Mouse (Mus musculus): Measurements from ENCODE around the gene Gm20838. TPM values are rescaled to one million over a fixed set of nuclear protein-coding genes. Genes with fewer than 3 reads are reported as not detected.
"Not testable (repeated sequence)": the region's sequence is repeated elsewhere in the genome, so short reads cannot be mapped to it uniquely, and the experiment has no call there.

Gm20838 gene
- not detected in 2 replicates for polyA plus RNA-seq (2015; fragmentation: Nextera tagmentation; extraction: Ambion mirVana)

DNA sequence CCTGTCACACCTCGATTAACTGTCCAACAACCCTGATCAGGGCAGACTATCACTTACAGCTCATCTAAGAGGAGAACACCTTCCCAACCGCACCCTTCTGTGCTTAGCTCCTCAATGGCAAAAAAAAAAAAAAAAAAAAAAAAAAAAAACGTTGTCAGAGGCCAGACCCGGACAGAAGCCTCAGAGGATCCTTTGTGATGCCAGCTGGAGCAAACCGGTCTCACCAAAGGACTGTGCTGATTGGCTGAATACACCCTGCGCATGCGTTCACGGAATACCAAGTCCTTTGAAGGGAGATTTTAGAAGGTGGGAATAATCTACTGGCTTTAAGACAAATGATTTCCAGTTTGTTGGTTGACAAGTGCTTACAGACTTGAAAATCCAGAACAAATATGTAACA, at the start of gene Gm20838:
Gene Gm20838, minus strand, starts transcription at position 101 of the 400 bp plus-strand sequence.
- H3K36me3 ChIP-seq (ENCODE audit: insufficient read depth, low read length); H3K4me2 ChIP-seq (replicated peaks; ENCODE audit: low read depth, low read length); H3K9ac ChIP-seq (replicated peaks; ENCODE audit: low read length); H3K4me1 ChIP-seq (ENCODE audit: insufficient read depth, low read length); H3K27me3 ChIP-seq (ENCODE audit: insufficient read depth, low read length); H3K4me3 ChIP-seq (ENCODE audit: low read length); ATAC-seq (ENCODE audit: low FRiP score, low TSS enrichment); H3K9me3 ChIP-seq (ENCODE audit: low read length); H3K27ac ChIP-seq (ENCODE audit: low read length): not testable (repeated sequence)
- no CpG with 5 or more reads among the region's 8 CpGs for WGBS

Measured in kidney, embryonic 16.5 days (tissue).